Mouse (Mus musculus) gastrocnemius, postnatal 4 days (tissue): ENCODE results near the gene Ptbp3. TPM values are rescaled to one million over a fixed set of nuclear protein-coding genes. Genes with fewer than 3 reads are reported as not detected.

Source experiments
- DNase-seq, 2 experiments: peaks; one replicate each; pipeline ENCODE4 v3.0.0; 2021 to 2022; ENCODE audit warnings: low spot score in 2 of 2, mixed read lengths in 2 of 2
- total RNA-seq, 2 experiments: library from RNA; stranded (reverse); gene quantifications; 2 replicates each; pipeline ENCODE4 v1.2.3; 2021

Gene Ptbp3
- total RNA-seq, 2 experiments from 2014 or later: 40.5 to 44.3 TPM

GRCm38 (mm10) chr4:59439041-59439440 is 110.1 kb downstream of the Ptbp3 start:
- DNase-seq: no peak

- peak; percentile 21 to 58 for DNase-seq
Observed at GRCm38 (mm10) chr4:59437990-59438854, 110.9 kb downstream of the Ptbp3 start, which contains the start of gene Susd1. TSS of gene Susd1 (minus strand) at chr4:59438633.

- DNase-seq: no peak
Observed at GRCm38 (mm10) chr4:59435951-59436350, 113.2 kb downstream of the Ptbp3 start.

- no peak for DNase-seq
Observed at GRCm38 (mm10) chr4:59434039-59434438, 115.1 kb downstream of the Ptbp3 start.

GRCm38 (mm10) chr4:59429128-59429527 is 120.0 kb downstream of the Ptbp3 start:
- no peak for DNase-seq

- DNase-seq: no peak
Observed at GRCm38 (mm10) chr4:59426429-59426828, 122.7 kb downstream of the Ptbp3 start.

- DNase-seq: no peak
Observed at GRCm38 (mm10) chr4:59422808-59423207, 126.4 kb downstream of the Ptbp3 start.

- no peak for DNase-seq
Observed at GRCm38 (mm10) chr4:59422025-59422783, 127.0 kb downstream of the Ptbp3 start.

Other genes starting within 250 kb of the Ptbp3 start
- gene Susd1, start 110.7 kb downstream of the Ptbp3 start, total RNA-seq: 1 to 10 TPM; 1.8 to 1.9 TPM
- 10 to 100 TPM; 52.1 to 54.0 TPM for gene Hsdl2, start 32.2 kb upstream of the Ptbp3 start, total RNA-seq
- gene E130308A19Rik, start 76.8 kb upstream of the Ptbp3 start, total RNA-seq: 1 to 10 TPM; 8.1 to 8.6 TPM